Mouse (Mus musculus) CH12F3 (cell line): Measurements from ENCODE around the gene Ulk3.

ENCODE experiments used
- in situ Hi-C: fragments of 300-500 bp; cut with MboI; formaldehyde crosslinking; loops from 2 replicates; pipeline ENCODE4 v1.14.3; 2020; ENCODE audit warnings: low sequenced_read_pairs

Ulk3 gene

DNA sequence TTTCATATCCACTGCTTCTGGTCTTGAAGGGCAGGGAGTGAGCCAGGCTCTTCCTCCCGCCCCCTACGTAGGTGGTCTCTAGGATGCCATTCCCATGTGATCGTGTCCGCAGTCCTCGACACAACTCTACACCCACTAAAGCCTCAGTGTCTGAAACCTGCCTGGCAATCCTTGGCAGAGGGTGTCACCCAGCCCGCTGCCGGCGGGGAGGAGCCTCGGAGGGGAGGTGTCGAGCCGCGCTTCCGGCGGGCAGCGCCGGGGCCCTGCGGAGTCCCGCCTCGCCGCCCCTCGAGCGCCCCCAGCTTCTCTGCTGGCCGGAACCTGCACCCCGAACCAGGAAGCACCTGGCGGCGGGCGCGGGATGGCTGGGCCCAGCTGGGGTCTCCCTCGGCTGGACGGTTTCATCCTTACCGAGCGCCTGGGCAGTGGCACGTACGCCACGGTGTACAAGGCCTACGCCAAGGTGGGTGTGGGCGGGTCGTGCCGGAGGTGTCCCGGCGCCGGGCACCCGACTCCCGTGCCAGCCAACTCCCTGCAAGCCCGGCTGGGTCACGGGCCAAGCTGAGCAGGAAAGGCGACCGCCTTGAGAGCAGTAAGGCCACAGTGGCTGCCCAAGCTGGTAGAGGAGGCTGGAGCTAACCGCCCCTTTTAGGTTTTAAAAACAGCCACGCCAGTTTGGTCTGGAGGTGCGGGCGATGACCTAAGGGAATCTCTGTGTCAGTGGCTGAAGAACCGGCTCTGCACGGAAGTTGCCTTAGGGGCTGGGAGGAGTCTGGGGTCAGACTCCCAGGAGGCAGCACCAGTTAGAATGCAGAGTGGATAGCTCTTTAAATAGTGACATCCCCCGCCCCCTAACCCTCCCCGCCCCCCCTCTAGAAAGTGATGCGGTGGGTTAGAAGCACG lies at the start of gene Ulk3:
Gene Ulk3, plus strand, starts transcription at position 229 of the 903 bp plus-strand sequence.
- in situ Hi-C loops = no loop called here

DNA sequence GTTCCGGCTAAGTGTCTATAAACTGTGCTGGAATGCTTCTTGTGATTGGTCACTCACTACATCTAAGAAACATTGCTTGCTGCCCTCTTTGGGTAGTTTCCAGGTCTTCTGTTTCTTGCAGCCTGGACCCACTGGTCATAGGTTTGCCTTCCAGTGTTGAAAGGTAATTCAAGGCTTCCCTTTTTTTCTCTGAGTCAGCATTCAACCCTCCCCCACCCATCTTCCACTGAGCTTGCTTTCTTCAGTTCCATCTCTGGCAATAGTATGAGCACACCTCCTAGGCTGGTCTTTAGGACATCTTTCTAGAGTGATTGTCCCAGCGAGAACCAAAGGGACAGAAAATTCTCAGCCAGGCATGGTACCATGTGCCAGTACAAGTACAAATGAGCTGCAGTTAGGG lies 49.7 kb upstream of the Ulk3 start:
- in situ Hi-C loops = no loop called here

DNA sequence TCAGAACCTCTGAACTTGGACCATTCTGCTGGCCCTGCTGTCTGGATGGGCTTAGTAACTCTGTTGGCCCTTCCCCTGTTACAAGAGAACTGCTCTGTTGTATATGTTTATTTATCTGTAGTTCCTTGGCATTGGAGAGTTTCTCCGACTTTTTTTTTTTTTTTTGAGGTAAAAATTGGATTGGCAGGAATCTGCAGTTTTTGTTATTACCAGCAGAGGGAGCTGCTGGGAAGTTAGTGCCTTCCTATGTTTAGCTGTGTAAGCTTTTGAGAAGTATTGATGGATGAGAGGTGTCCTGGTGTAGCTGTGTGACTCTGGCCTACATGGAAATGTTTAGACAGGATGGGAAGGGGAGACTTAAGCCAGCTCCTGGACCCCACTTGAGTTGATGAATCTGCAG lies 47.9 kb upstream of the Ulk3 start:
- in situ Hi-C loops = no loop called here

DNA sequence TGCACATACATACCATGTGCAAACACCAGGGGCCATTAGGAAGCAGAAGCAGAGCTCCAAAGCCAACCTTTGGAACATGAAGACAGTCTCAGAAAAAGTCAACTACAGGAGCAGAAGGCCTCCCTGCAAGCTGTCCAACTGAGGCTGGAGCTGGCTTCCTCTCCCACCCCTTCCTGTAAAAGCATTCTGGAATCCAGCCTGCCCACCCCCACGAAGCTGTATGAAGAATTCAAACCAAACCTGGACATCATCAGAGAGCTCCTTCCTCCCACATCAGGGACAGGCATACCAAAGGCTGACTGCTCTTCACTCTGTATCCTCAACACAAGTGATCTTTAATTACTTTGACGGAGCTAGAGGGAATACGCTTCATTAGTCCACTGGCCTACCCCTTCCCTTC lies 45.3 kb upstream of the Ulk3 start:
- in situ Hi-C loops = no loop called here

DNA sequence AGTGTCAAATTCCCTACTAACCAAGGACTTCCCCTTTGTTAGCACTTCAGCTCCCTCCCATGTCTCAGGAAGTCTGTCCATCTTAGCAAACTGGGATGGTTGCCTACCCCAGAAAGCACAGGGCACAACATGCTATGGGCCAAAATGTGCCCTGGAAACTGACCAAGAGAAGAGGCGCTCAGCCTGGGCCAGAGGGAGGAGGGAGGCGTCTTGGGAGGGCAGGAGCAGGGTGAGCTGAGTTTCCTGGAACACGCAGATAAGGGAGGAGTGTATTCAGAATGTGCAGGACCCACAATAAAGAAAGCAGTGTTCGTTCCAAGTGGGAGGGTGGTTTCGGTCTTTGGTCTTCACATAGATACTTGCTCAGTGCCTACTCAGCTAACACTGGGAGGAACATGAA lies 42.0 kb upstream of the Ulk3 start:
- in situ Hi-C loops = no loop called here

DNA sequence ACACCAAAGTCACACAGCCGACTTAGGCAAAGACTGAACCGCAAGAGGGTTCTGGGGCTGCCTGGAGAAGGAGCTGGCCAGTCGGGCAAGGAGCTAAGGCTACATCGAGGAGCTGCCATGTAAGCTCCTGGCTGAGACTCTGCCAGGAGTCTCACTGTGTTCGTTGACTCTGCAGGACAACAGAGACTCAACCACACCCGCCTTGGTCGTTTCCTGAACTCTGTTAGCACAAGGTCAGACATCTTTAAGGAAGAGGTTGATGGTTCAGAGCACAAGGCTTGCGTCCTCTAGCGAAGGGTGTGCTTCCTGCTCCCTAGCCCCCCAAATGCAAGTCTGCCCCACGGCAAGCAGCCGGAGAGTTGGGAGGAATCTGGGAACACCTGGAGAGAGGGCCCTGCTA lies 41.4 kb upstream of the Ulk3 start:
- in situ Hi-C loops = no loop called here

DNA sequence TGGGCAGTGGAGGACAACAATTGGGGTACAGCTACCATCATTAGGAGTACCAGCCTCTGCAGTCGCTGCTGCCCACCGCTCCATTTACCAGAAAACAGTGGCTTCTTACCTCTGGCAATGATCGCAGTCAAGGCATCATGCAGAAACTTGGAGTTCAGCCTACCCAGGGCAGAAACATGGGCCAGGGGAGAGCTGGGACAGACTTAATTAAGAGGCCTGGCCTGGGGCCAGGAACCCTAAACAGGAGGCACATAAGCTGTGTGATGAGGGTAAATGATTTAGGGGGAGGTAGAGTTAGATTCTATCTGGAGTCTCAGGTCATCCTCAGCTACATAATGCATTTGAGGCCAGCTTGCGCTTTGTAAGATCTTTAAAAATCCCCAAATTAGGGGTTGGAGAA lies 40.1 kb upstream of the Ulk3 start:
- in situ Hi-C loops = no loop called here

DNA sequence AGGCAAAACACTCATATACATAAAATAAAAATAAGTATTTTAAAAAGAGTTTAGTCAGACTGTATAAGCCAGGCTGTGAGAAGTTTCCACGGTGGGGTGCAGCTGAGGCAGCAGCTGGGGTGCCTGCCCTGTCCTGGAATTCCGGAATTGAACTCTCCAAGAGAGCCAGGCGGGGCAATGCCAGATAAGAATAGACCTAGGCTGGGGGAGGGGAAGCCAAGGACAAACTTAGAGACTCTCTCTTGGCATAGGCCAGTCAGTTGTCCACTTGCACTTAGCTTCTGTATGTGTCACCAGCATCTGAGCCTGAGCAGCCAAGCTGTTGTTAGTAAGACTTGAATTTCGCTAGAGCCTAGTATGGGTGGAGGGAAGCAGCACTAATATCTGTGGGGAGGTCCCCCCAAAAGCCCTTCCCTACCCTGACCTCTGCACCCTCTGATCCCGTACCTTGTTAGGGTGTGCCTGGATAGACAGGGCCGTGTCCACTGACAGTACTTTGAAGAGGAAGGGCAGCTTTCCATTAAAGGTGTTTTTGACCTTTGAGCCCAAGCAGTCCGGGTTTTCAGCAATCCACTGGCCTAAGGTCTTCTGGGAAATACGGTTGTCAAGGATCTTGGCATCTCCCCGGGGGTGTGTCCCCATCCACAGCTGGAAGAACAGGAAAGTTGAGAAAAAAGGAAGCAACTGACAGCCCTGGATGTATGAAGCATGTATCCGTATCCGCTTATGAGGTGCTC lies 39.0 kb upstream of the Ulk3 start:
- in situ Hi-C loops = no loop called here

DNA sequence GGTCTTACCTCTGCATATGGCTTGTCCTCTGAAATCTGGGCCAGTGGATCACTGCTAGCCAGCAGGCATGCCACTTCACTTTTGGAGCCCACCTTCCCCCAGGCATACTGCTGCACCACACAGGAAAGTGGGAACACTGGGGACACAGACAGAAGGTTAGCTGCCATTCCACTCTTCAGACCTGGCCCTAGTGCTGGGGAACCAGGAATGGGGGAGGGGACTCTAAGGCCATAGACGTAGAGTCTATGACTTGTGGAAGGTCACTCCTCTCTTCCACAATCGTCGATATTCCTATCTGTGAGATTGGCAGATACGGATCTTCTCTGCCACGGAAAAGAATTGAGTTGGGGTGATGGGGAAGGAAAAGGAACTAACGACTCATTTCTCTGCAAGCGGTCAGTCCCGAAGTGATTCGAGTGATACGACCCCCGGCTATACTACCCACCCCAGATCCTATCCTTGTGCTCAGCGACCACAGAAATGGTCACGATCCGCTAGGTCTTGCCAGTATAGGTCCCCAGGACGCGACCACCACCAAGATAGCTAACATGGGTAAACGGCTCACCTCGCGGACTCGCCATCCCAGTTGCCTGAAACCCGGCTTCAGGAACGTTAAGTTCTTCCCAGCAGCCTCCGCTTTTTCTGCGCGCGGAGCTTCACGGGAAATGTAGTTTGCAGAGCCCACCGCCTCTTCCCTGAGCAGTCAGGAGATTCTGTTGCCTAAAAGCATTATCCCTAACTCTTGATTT lies 36.9 kb upstream of the Ulk3 start, which contains the start of gene Mpi:
Gene Mpi, minus strand, starts transcription at position 625 of the 749 bp plus-strand sequence.
- in situ Hi-C loops = no loop called here

DNA sequence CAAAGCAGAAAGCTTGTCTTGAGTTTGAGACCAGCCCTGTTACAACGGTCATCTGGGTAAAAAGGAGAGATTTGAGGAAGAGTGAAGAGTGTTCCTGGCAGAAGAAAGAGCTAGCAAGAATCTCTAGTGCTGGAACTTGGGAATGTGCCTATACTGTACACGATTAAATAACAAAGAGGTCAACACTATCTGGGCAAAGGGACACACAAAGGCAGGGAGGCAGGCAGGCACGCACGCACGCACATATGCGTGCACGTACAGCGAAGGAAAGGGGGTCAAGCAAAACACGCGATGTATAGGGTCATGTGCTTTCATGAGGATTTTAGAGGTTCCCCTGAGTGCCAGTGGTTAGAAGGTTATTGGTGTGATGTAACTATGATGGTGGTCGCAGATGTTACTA lies 36.1 kb upstream of the Ulk3 start:
- in situ Hi-C loops = no loop called here

DNA sequence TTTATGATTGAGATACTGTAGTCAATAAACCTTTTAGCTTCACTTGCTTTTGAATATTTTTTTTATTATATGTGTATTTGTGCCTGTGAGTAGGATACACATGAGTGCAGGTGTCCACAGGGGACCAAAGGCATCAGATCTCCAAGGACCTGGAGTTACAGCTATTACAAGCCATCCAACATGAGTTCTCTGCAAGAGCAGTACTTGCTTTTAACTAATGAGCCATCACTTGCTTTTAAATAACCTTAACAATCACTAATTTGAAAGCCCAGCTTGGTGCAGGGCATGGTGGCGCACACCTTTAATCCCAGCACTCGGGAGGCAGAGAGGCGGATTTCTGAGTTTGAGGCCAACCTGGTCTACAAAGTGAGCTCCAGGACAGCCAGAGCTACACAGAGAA lies 34.5 kb upstream of the Ulk3 start:
- in situ Hi-C loops = no loop called here

DNA sequence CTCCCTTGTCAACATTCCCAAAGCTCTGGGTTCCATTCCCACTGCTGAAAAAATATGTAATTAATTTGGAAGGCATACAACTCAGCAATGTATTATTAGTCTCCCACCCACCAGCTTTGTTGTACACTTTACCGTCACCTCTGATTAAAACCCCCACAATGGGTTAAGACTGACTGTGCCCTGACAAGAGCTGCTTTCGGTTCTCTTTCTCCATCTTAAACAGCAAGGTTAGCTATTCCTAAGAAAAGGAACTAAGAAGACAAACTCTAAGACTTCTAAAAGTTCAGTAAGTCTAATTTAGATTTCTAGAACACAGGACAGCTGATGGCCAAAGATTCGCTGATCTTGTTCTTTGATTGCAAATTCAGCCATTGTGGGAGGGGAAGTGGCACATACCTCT lies 32.0 kb upstream of the Ulk3 start:
- in situ Hi-C loops = no loop called here

DNA sequence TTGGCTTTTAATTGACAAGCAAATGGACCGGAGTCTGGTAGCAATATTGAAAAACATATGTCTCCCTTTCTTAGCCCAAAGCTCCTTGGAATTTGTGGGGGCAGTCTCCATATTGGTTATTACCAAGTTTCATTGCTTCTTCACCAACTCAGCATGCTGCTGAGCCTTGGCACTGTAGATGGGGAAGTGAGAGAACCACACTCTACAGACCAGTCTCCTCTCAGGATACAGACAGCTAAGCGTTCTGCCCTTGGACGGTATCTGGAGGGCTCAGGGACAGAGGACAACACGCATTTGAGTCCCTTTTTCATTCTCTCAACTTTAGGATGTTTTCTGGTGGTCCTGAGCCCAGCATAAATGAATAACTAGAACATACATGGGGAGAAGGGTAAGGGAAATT lies 30.6 kb upstream of the Ulk3 start:
- in situ Hi-C loops = no loop called here

DNA sequence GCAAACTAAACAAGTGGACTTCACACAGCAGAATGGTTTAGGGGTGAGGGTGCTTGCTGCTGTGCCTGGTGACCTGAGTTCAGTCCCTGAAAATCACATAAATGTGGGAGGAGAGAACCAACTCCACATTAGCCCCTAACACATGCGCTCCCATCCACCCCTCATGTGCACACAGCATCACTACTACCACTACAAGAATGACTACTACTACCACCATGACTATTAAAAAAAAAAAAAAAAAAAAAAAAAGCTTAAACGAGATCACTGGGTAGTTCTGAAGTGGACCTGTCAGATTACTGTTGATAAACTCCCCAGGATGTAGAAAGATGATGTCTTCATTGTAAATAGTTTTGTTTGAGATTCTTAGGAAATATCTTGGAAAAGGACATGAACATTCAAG lies 29.7 kb upstream of the Ulk3 start:
- in situ Hi-C loops = no loop called here

DNA sequence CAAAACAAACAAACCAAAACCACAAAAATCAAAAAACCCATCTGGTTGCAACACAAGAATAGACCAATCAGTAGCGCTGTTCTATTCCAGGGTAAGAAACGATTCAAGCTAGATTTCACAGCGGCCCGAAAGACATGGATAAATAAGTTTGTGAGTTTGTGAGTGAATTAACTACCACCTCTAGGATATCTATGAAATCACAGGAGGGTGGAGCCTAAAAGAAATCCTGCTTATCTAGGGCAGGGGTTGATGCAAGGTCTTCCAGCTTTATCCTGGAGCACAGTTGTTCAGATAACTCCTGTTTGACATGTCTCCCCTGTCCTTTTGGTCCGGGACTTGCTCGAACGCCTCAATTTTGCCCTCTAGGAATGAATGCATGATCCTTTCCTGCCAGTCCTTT lies 29.0 kb upstream of the Ulk3 start:
- in situ Hi-C loops = no loop called here

DNA sequence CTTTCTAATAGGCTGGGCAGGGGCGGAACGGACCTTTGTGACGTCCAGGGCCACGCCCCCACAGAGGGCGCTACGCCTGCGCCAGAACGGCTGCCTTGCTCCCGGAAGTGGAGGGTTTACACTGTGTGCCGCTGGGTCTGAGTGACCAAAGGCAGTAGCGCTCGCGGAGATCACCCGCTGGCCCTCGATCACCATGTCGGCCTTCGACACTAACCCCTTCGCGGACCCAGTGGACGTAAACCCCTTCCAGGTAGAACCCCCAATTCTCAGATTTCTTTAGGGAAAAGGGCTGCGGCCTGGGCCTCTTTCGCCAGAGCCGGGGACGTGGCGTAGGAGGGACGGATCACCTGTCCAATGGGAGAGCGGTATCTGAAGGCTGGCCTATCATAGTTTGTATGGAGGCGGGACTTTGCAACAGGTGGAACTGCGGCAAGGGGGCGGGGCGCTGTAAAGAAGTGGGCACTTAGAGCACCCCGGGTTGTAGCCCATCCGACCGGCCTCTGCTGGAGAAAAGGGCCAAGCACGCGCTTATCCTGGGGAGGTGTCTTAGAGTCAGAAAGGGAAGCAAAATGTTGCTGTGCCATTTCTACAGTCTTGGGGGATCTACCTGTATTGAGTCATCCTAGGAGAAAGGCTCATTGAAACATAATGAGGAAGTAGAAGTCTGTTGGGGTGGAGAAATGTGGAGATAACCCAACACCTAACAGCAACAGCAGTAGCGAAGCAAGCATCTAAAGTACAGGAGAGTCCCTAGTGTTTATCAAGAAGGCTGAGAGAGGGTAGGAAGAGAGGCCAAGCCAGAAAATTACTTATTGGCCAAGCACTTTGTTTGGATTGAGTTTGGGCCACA lies 28.2 kb upstream of the Ulk3 start, which contains the start of gene Scamp2:
Gene Scamp2, plus strand, starts transcription at position 83 of the 850 bp plus-strand sequence.
- in situ Hi-C loops = no loop called here

DNA sequence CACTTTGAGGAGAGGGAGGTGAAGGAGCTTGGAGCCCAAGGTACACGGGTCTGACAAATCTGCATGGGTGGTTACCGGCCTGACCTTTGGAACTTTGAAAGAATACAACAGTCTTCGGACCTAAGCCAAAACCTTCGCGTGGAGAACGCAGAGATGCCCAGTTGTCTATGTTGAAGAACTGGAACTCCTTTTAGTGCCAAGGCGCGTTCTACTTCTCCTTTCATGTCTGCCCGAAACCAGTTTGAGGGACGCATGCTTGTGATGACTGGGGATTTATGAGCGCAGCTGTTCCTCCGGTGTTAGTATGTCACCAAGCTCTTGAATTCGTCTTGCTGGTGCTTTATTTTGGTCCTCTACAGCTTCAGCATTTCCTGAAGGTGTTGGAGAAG lies 27.5 kb upstream of the Ulk3 start:
- in situ Hi-C loops = no loop called here

DNA sequence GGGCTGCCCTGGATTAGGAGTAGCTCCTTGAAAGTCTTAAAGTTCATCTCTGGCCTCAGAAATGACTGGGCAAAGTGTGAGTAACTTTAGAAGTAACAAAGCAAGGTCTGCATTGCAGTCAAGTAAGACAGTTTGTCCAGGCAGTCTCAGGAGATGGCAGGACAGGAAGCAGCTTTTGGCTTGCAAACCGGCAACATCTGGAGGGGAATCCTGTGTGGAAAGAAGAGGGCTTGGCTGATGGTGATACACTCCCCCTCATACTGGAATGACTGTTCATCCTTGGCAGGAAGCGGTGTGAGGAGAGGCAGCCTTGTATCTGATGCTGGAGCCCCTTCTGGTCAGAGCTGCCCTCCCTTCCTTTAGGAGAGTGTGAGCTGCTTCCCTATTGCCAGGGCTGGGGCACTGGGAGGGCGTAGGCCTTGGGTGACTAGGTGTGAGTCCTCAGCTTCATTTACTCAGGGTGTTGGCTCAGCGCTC lies 26.3 kb upstream of the Ulk3 start:
- in situ Hi-C loops = no loop called here

DNA sequence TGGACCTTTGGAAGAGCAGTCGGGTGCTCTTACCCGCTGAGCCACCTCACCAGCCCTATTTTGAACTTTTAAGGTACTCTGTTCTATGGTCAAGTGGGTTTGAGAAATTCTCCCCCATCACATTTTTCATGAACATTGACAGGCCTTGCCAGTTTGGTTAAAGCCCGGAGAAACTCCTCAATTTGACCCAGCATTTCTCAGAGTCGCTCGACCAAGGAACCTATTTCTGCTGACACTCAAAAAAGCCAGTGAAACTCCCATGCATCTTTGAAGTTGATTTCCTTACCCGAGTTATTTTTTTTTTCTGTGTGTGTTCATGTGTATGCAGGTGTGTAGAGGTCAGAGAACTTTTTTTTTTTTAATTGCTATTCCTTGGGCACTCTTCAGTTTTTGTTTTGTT lies 24.6 kb upstream of the Ulk3 start:
- in situ Hi-C loops = no loop called here

DNA sequence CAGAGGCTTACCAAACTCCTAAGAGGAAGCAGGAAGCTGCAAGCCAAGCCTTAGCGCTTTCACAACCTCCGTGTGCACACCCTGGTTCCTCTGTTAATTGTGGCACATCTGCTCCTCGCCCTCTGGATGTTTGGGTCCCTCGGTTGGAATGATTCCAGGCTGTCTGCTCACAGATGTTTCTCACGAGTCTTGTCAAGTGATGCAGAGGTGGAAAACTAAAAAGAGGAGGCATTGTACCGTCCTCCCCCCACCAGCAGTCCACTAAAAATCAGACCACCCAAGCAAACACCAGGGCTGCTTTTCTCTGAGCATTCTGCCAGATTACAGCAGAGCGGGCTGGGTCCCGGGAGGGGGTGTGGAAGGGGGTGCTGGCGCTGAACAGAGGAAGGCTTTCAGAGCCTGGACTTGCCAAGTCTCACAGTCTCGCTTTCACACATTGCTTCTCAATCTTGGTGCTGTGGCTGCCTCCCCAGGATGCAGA lies 23.5 kb upstream of the Ulk3 start:
- in situ Hi-C loops = no loop called here
